Mouse (Mus musculus) adrenal gland, postnatal 4 days (tissue): Measurements from ENCODE around the gene Gm5891. TPM values are rescaled to one million over a fixed set of nuclear protein-coding genes. Genes with fewer than 3 reads are reported as not detected.
"Not testable (repeated sequence)": the region's sequence is repeated elsewhere in the genome, so short reads cannot be mapped to it uniquely, and the experiment has no call there.

Experiments used
- DNase-seq, 2 experiments: peaks; one replicate each; pipeline ENCODE4 v3.0.0; 2021 to 2022; ENCODE audit warnings: low spot score in 2 of 2, mixed read lengths in 2 of 2
- long read RNA-seq, 2 experiments: library from polyadenylated mRNA; stranded (forward); transcript quantifications; one replicate each; pipeline ENCODE4 v2.0.0; 2021
- total RNA-seq, 2 experiments: library from RNA; stranded (reverse); gene quantifications; 2 replicates each; pipeline ENCODE4 v1.2.3; 2021

Gene Gm5891
- not detected for total RNA-seq
- long read RNA-seq, experiment 1: 0 reads
- long read RNA-seq, experiment 2: 0 reads

DNA sequence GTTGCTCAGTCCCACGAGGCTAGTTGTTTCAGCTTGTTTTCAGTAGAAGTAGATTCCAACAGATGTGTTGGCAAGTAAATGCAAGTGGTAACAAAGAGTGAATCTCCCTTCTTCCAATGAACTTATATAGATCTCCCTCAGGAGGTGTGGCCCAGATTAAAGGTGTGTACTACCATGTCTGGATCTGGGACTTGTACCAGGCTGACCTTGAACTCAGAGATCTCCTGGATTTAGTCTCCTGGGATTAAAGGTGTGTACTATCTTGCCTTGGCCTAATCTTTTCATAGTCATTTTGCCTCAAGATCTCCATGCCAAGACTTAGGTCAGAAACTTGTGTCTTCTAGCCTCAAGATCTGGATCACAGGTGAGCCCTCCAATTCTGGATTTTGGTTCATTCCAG is at the start of gene Gm5891:
Gene Gm5891 (minus strand): TSS at position 101 of the 400 bp plus-strand sequence.
- not testable (repeated sequence) for DNase-seq

Other genes starting within 250 kb of the Gm5891 start
- gene Gm4175, start 159.8 kb downstream of the Gm5891 start, total RNA-seq: not detected
- not detected for gene Gm4177, start 124.6 kb downstream of the Gm5891 start, total RNA-seq
- gene Vmn1r135, start 88.9 kb downstream of the Gm5891 start, total RNA-seq: not detected
- gene Gm5725, start 77.0 kb downstream of the Gm5891 start, total RNA-seq: not detected
- gene Vmn1r137, start 73.3 kb upstream of the Gm5891 start, total RNA-seq: not detected
- not detected for gene Vmn1r138, start 107.6 kb upstream of the Gm5891 start, total RNA-seq
- not detected for gene Gm6176, start 135.0 kb upstream of the Gm5891 start, total RNA-seq
- gene Vmn1r139, start 147.8 kb upstream of the Gm5891 start, total RNA-seq: not detected
- gene Gm16451, start 197.0 kb upstream of the Gm5891 start, total RNA-seq: not detected
- gene Gm10666, start 213.4 kb upstream of the Gm5891 start, total RNA-seq: not detected
- gene Vmn1r142, start 242.7 kb upstream of the Gm5891 start, total RNA-seq: not detected